Mouse (Mus musculus) limb, embryonic 14.5 days (tissue): ENCODE measurements at regions not wholly inside any gene's neighbourhood (a gene's known extent, or its start where the extent isn't known, plus 50 kb on each side); places are given as distances from the start of the nearest gene placed in this dataset.

ENCODE experiments used
- ATAC-seq: fragments of 200-750 bp; cut with Nextera tagmentation; 2 replicates; pipeline ENCODE4 v1.8.0; 2017; ENCODE audit warnings: low read depth, moderate number of reproducible peaks, moderate TSS enrichment; ENCODE audit not compliant: low FRiP score
- DNase-seq: peaks from one replicate; pipeline ENCODE4 v3.0.0-alpha.2; 2015; ENCODE audit warnings: low spot score
- H3K27ac ChIP-seq: fragments of 300-500 bp; sonication (generic); replicated peaks from 2 replicates; pipeline ENCODE4 v1.5.1; 2014; ENCODE audit warnings: low read depth, mild to moderate bottlenecking, low read length, moderate library complexity, mixed read lengths
- H3K27me3 ChIP-seq: fragments of 300-500 bp; sonication (generic); 2 replicates; pipeline ENCODE4 v1.6.1; 2014; ENCODE audit warnings: low read length, mixed read lengths; ENCODE audit not compliant: control insufficient read depth, insufficient read depth
- H3K36me3 ChIP-seq: fragments of 300-500 bp; sonication (generic); 2 replicates; pipeline ENCODE4 v1.6.1; 2014; ENCODE audit warnings: mild to moderate bottlenecking, low read length, moderate library complexity, mixed read lengths; ENCODE audit not compliant: control insufficient read depth, insufficient read depth
- H3K4me1 ChIP-seq: fragments of 300-500 bp; sonication (generic); 2 replicates; pipeline ENCODE4 v1.6.1; 2014; ENCODE audit warnings: antibody characterized with exemption, low read length, mixed read lengths; ENCODE audit not compliant: control insufficient read depth, insufficient read depth
- H3K4me2 ChIP-seq: fragments of 300-500 bp; sonication (generic); replicated peaks from 2 replicates; pipeline ENCODE4 v1.6.1; 2014; ENCODE audit warnings: low read depth, mild to moderate bottlenecking, low read length, moderate library complexity; ENCODE audit not compliant: severe bottlenecking
- H3K4me3 ChIP-seq: fragments of 300-500 bp; sonication (generic); replicated peaks from 2 replicates; pipeline ENCODE4 v1.5.1; 2014; ENCODE audit warnings: low read length
- H3K9ac ChIP-seq: fragments of 300-500 bp; sonication (generic); 2 replicates; pipeline ENCODE4 v1.6.1; 2014; ENCODE audit warnings: mild to moderate bottlenecking, low read depth, low read length, moderate library complexity; ENCODE audit not compliant: severe bottlenecking
- H3K9me3 ChIP-seq: fragments of 300-500 bp; sonication (generic); 2 replicates; pipeline ENCODE4 v1.6.1; 2016; ENCODE audit warnings: low read length; ENCODE audit not compliant: control insufficient read depth
- POLR2A ChIP-seq: fragments of 200-500 bp; IDR thresholded peaks from 2 replicates; pipeline ENCODE4 v1.8.0; 2012; ENCODE audit warnings: inconsistent platforms, mild to moderate bottlenecking, moderate library complexity, borderline replicate concordance; ENCODE audit not compliant: insufficient read depth, insufficient read length; ENCODE audit errors: extremely low read depth
- WGBS: fragments of 180-500 bp; shearing (Covaris S2); extraction: QIAGEN DNeasy Blood & Tissue Kit; methylation state at CpG from one replicate; pipeline ENCODE4 v1.1.7; 2014; 5-methylcytosine and 5-hydroxymethylcytosine counted together

DNA sequence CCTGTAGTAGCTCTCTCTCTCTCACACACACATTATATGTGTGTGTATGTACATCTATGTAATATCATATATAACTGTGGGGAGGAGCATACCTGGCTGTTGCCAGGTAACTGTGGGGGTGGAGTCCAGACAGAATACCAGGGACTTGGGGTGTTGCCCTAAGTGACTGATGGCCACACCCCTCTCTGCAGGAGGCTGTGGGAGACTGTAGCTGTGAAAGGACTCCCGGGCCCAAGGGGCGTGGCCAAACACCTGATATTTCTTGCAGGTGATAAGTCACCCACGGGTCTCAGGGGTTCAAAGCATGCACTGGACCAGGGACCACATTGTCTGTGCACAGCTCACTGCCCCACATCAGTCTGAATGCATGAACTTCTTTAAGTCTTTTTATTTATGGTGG, 297.8 kb downstream of the Zfp706 start:
- WGBS: 55% methylated on average over 3 of the region's 3 CpGs

GRCm38 (mm10) chr15:36708471-36708870, 299.1 kb downstream of the Zfp706 start:
- H3K27ac ChIP-seq: no peak overlapping the region
- DNase-seq (peak; percentile 60), ATAC-seq (no peak)
- H3K4me3 ChIP-seq: no peak overlapping the region
- no peak for TF ChIP-seq POLR2A
- H3K9ac ChIP-seq: no peak overlapping the region
- no peaks in the 10 kb centered on the region for H3K4me1 ChIP-seq
- no peak overlapping the region for H3K4me2 ChIP-seq
- H3K9me3 ChIP-seq: no peaks in the 10 kb centered on the region
- no peaks in the 10 kb centered on the region for H3K27me3 ChIP-seq
- no peaks in the 10 kb centered on the region for H3K36me3 ChIP-seq
- WGBS: 8% methylated on average over 3 of the region's 3 CpGs

More for the DNA sequence above, 297.8 kb downstream of the Zfp706 start:
- no peak for TF ChIP-seq POLR2A
- DNase-seq (no peak), ATAC-seq (no peak)
- H3K27ac ChIP-seq: no peak overlapping the region
- H3K4me2 ChIP-seq: no peak overlapping the region
- no peaks in the 10 kb centered on the region for H3K4me1 ChIP-seq
- H3K9ac ChIP-seq: no peak overlapping the region
- no peaks in the 10 kb centered on the region for H3K9me3 ChIP-seq
- no peaks in the 10 kb centered on the region for H3K27me3 ChIP-seq
- H3K36me3 ChIP-seq: no peaks in the 10 kb centered on the region
- H3K4me3 ChIP-seq: no peak overlapping the region

DNA sequence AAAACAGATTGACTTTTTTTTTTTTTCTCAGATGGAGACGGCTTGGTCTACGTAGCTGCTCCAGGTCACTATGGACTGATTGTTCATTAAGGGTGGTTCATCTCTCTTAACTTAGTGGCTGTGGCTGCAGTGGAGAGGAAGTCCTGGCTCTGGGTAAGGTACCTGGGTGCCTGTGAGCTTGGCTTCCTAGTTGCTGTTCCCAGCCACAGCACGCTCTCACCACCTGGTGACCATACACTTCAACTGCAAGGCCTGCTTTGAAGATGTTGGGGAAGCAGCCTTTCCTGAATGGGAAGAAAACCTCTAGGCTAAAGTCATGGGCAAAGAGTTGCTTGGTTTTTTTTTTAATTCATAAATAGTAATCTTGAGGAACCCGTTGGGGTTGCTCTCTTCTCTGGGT, 301.6 kb downstream of the Zfp706 start:
- Histone ChIP-seq H3K9ac (no peak overlapping the region), H3K36me3 (no peaks in the 10 kb centered on the region), H3K27me3 (no peaks in the 10 kb centered on the region), H3K4me3 (no peak overlapping the region), H3K27ac (no peak overlapping the region), H3K4me1 (no peaks in the 10 kb centered on the region), H3K4me2 (no peak overlapping the region), H3K9me3 (no peaks in the 10 kb centered on the region)
- TF ChIP-seq POLR2A: no peak
- ATAC-seq (peak; percentile 69; the same call in 1 of the 2 replicates), DNase-seq (peak; percentile 72)
- WGBS: 30% methylated on average over 4 of the region's 4 CpGs

- 27% methylated on average over 2 of the region's 2 CpGs for WGBS
- ATAC-seq: no peak
Observed at GRCm38 (mm10) chr15:36705391-36705790, 302.2 kb downstream of the Zfp706 start.

GRCm38 (mm10) chr15:36701846-36702245, 305.7 kb downstream of the Zfp706 start:
- Histone ChIP-seq H3K4me3 (no peak overlapping the region), H3K4me1 (no peaks in the 10 kb centered on the region), H3K4me2 (no peak overlapping the region), H3K36me3 (no peaks in the 10 kb centered on the region), H3K27me3 (no peaks in the 10 kb centered on the region), H3K9ac (no peak overlapping the region), H3K9me3 (no peaks in the 10 kb centered on the region), H3K27ac (no peak overlapping the region)
- 32% methylated on average over 8 of the region's 8 CpGs for WGBS
- ATAC-seq (no peak), DNase-seq (no peak)
- TF ChIP-seq POLR2A: no peak

More at GRCm38 (mm10) chr15:36705391-36705790, 302.2 kb downstream of the Zfp706 start:
- H3K9me3 ChIP-seq: no peaks in the 10 kb centered on the region
- no peaks in the 10 kb centered on the region for H3K36me3 ChIP-seq
- no peak overlapping the region for H3K9ac ChIP-seq
- no peak overlapping the region for H3K4me2 ChIP-seq
- no peaks in the 10 kb centered on the region for H3K4me1 ChIP-seq
- H3K4me3 ChIP-seq: no peak overlapping the region
- H3K27me3 ChIP-seq: no peaks in the 10 kb centered on the region
- no peak for DNase-seq
- no peak overlapping the region for H3K27ac ChIP-seq
- no peak for TF ChIP-seq POLR2A

DNA sequence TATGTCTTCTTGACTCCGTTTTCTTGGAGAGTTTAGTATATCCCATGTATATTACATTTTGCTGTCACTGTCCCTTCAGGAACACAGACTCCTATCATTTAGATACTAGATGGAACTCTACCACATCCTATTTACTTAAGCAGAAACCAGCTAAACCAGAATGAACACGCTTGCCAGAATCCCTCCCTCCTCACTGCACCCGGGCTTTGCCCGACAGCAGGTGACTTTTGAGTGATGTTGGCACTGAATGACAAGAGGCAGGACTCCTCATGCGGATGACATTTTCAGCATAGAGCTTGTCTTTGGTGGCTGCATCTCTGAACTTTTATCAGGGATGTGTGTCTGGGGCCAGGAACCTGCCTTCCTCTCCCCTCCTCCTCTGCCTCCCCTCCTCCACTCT, 307.4 kb downstream of the Zfp706 start:
- Histone ChIP-seq H3K4me1 (0 out of 2 replicates have a peak, but pooled peaks cover 2% of the 10 kb centered on the region), H3K27ac (no peak overlapping the region), H3K27me3 (no peaks in the 10 kb centered on the region), H3K4me2 (no peak overlapping the region), H3K9me3 (no peaks in the 10 kb centered on the region), H3K9ac (no peak overlapping the region), H3K36me3 (no peaks in the 10 kb centered on the region), H3K4me3 (no peak overlapping the region)
- 83% methylated on average over 5 of the region's 5 CpGs for WGBS
- DNase-seq (no peak), ATAC-seq (no peak)
- no peak for TF ChIP-seq POLR2A
